Mouse (Mus musculus): Measurements from ENCODE around the gene Gm11639. TPM values are rescaled to one million over a fixed set of nuclear protein-coding genes. Genes with fewer than 3 reads are reported as not detected.

Gene Gm11639
- polyA plus RNA-seq, 1 experiment from 2014 or later = not detected

GRCm38 (mm10) chr11:104767068-104767467 lies 81.6 kb downstream of the Gm11639 start:
- no peak for ATAC-seq
- H3K27me3 ChIP-seq (ENCODE audit: control insufficient read depth, insufficient read depth, low read depth, low read length) = no peaks in the 10 kb centered on the region
- no peak overlapping the region for H3K4me2 ChIP-seq (ENCODE audit: low read length)
- H3K27ac ChIP-seq (ENCODE audit: low read length) = no peak overlapping the region
- H3K36me3 ChIP-seq (ENCODE audit: control insufficient read depth, insufficient read depth, low read length) = no peaks in the 10 kb centered on the region
- H3K4me1 ChIP-seq (ENCODE audit: control insufficient read depth, insufficient read depth, low read length) = no peaks in the 10 kb centered on the region
- WGBS = 46% methylated on average over 1 of the region's 1 CpGs
- H3K4me3 ChIP-seq (ENCODE audit: low read depth, low read length) = no peak overlapping the region
- H3K9me3 ChIP-seq (replicated peaks; ENCODE audit: control insufficient read depth, low read length, poor library complexity, severe bottlenecking) = no peaks in the 10 kb centered on the region
- H3K9ac ChIP-seq (ENCODE audit: low read depth, low read length) = no peak overlapping the region

- ATAC-seq = no peak
- Histone ChIP-seq H3K9me3 (replicated peaks; ENCODE audit: control insufficient read depth, low read length, poor library complexity, severe bottlenecking) (no peaks in the 10 kb centered on the region), H3K4me3 (ENCODE audit: low read depth, low read length) (no peak overlapping the region), H3K36me3 (ENCODE audit: control insufficient read depth, insufficient read depth, low read length) (no peaks in the 10 kb centered on the region), H3K4me2 (ENCODE audit: low read length) (no peak overlapping the region), H3K27ac (ENCODE audit: low read length) (no peak overlapping the region), H3K9ac (ENCODE audit: low read depth, low read length) (no peak overlapping the region), H3K4me1 (ENCODE audit: control insufficient read depth, insufficient read depth, low read length) (no peaks in the 10 kb centered on the region), H3K27me3 (ENCODE audit: control insufficient read depth, insufficient read depth, low read depth, low read length) (no peaks in the 10 kb centered on the region)
- 8% methylated on average over 5 of the region's 5 CpGs for WGBS
Observed at GRCm38 (mm10) chr11:104768072-104768471, 82.6 kb downstream of the Gm11639 start.

GRCm38 (mm10) chr11:104778796-104779195 lies 93.3 kb downstream of the Gm11639 start:
- Histone ChIP-seq H3K36me3 (ENCODE audit: control insufficient read depth, insufficient read depth, low read length) (no peaks in the 10 kb centered on the region), H3K27ac (ENCODE audit: low read length) (no peak overlapping the region), H3K4me3 (ENCODE audit: low read depth, low read length) (no peak overlapping the region), H3K4me2 (ENCODE audit: low read length) (no peak overlapping the region), H3K27me3 (ENCODE audit: control insufficient read depth, insufficient read depth, low read depth, low read length) (no peaks in the 10 kb centered on the region), H3K9ac (ENCODE audit: low read depth, low read length) (no peak overlapping the region), H3K4me1 (ENCODE audit: control insufficient read depth, insufficient read depth, low read length) (no peaks in the 10 kb centered on the region), H3K9me3 (replicated peaks; ENCODE audit: control insufficient read depth, low read length, poor library complexity, severe bottlenecking) (no peaks in the 10 kb centered on the region)
- ATAC-seq = no peak
- WGBS = 73% methylated on average over 2 of the region's 2 CpGs

- Histone ChIP-seq H3K27me3 (ENCODE audit: control insufficient read depth, insufficient read depth, low read depth, low read length) (no peaks in the 10 kb centered on the region), H3K4me1 (ENCODE audit: control insufficient read depth, insufficient read depth, low read length) (no peaks in the 10 kb centered on the region), H3K27ac (ENCODE audit: low read length) (no peak overlapping the region), H3K36me3 (ENCODE audit: control insufficient read depth, insufficient read depth, low read length) (no peaks in the 10 kb centered on the region), H3K4me3 (ENCODE audit: low read depth, low read length) (no peak overlapping the region), H3K9ac (ENCODE audit: low read depth, low read length) (no peak overlapping the region), H3K4me2 (ENCODE audit: low read length) (no peak overlapping the region), H3K9me3 (replicated peaks; ENCODE audit: control insufficient read depth, low read length, poor library complexity, severe bottlenecking) (no peaks in the 10 kb centered on the region)
- no peak for ATAC-seq
- 76% methylated on average over 2 of the region's 2 CpGs for WGBS
Observed at GRCm38 (mm10) chr11:104944723-104945122, 259.2 kb downstream of the Gm11639 start.

GRCm38 (mm10) chr11:104952349-104952748 lies 266.8 kb downstream of the Gm11639 start:
- no peak overlapping the region for H3K4me3 ChIP-seq (ENCODE audit: low read depth, low read length)
- WGBS = 76% methylated on average over 4 of the region's 4 CpGs

GRCm38 (mm10) chr11:104967862-104968261 lies 282.4 kb downstream of the Gm11639 start:
- Histone ChIP-seq H3K4me1 (ENCODE audit: control insufficient read depth, insufficient read depth, low read length) (no peaks in the 10 kb centered on the region), H3K27me3 (ENCODE audit: control insufficient read depth, insufficient read depth, low read depth, low read length) (no peaks in the 10 kb centered on the region), H3K9ac (ENCODE audit: low read depth, low read length) (no peak overlapping the region), H3K4me2 (ENCODE audit: low read length) (no peak overlapping the region), H3K27ac (ENCODE audit: low read length) (no peak overlapping the region), H3K36me3 (ENCODE audit: control insufficient read depth, insufficient read depth, low read length) (no peaks in the 10 kb centered on the region), H3K4me3 (ENCODE audit: low read depth, low read length) (no peak overlapping the region), H3K9me3 (replicated peaks; ENCODE audit: control insufficient read depth, low read length, poor library complexity, severe bottlenecking) (no peaks in the 10 kb centered on the region)
- WGBS = 98% methylated on average over 1 of the region's 1 CpGs
- no peak for ATAC-seq

More at GRCm38 (mm10) chr11:104952349-104952748, 266.8 kb downstream of the Gm11639 start:
- Histone ChIP-seq H3K27me3 (ENCODE audit: control insufficient read depth, insufficient read depth, low read depth, low read length) (no peaks in the 10 kb centered on the region), H3K36me3 (ENCODE audit: control insufficient read depth, insufficient read depth, low read length) (no peaks in the 10 kb centered on the region), H3K9me3 (replicated peaks; ENCODE audit: control insufficient read depth, low read length, poor library complexity, severe bottlenecking) (0 out of 2 replicates have a peak, but pooled peaks cover 2% of the 10 kb centered on the region), H3K27ac (ENCODE audit: low read length) (no peak overlapping the region), H3K9ac (ENCODE audit: low read depth, low read length) (no peak overlapping the region), H3K4me2 (ENCODE audit: low read length) (no peak overlapping the region), H3K4me1 (ENCODE audit: control insufficient read depth, insufficient read depth, low read length) (no peaks in the 10 kb centered on the region)
- no peak for ATAC-seq

GRCm38 (mm10) chr11:104968388-104968787 lies 282.9 kb downstream of the Gm11639 start:
- H3K9ac ChIP-seq (ENCODE audit: low read depth, low read length) = no peak overlapping the region
- no peak overlapping the region for H3K4me3 ChIP-seq (ENCODE audit: low read depth, low read length)
- no peaks in the 10 kb centered on the region for H3K36me3 ChIP-seq (ENCODE audit: control insufficient read depth, insufficient read depth, low read length)
- H3K27ac ChIP-seq (ENCODE audit: low read length) = no peak overlapping the region
- no peak overlapping the region for H3K4me2 ChIP-seq (ENCODE audit: low read length)
- no peaks in the 10 kb centered on the region for H3K27me3 ChIP-seq (ENCODE audit: control insufficient read depth, insufficient read depth, low read depth, low read length)
- H3K9me3 ChIP-seq (replicated peaks; ENCODE audit: control insufficient read depth, low read length, poor library complexity, severe bottlenecking) = no peaks in the 10 kb centered on the region
- WGBS = 98% methylated on average over 2 of the region's 2 CpGs
- no peak for ATAC-seq
- no peaks in the 10 kb centered on the region for H3K4me1 ChIP-seq (ENCODE audit: control insufficient read depth, insufficient read depth, low read length)

- Histone ChIP-seq H3K27ac (ENCODE audit: low read length) (no peak overlapping the region), H3K4me1 (ENCODE audit: control insufficient read depth, insufficient read depth, low read length) (no peaks in the 10 kb centered on the region), H3K27me3 (ENCODE audit: control insufficient read depth, insufficient read depth, low read depth, low read length) (no peaks in the 10 kb centered on the region), H3K9ac (ENCODE audit: low read depth, low read length) (no peak overlapping the region), H3K36me3 (ENCODE audit: control insufficient read depth, insufficient read depth, low read length) (no peaks in the 10 kb centered on the region), H3K9me3 (replicated peaks; ENCODE audit: control insufficient read depth, low read length, poor library complexity, severe bottlenecking) (no peaks in the 10 kb centered on the region), H3K4me2 (ENCODE audit: low read length) (no peak overlapping the region), H3K4me3 (ENCODE audit: low read depth, low read length) (no peak overlapping the region)
- 3% methylated on average over 4 of the region's 4 CpGs for WGBS
- no peak for ATAC-seq
Observed at GRCm38 (mm10) chr11:104971322-104971721, 285.8 kb downstream of the Gm11639 start.

- Histone ChIP-seq H3K36me3 (ENCODE audit: control insufficient read depth, insufficient read depth, low read length) (no peaks in the 10 kb centered on the region), H3K27ac (ENCODE audit: low read length) (no peak overlapping the region), H3K4me1 (ENCODE audit: control insufficient read depth, insufficient read depth, low read length) (no peaks in the 10 kb centered on the region), H3K9ac (ENCODE audit: low read depth, low read length) (no peak overlapping the region), H3K4me2 (ENCODE audit: low read length) (no peak overlapping the region), H3K27me3 (ENCODE audit: control insufficient read depth, insufficient read depth, low read depth, low read length) (no peaks in the 10 kb centered on the region), H3K9me3 (replicated peaks; ENCODE audit: control insufficient read depth, low read length, poor library complexity, severe bottlenecking) (no peaks in the 10 kb centered on the region), H3K4me3 (ENCODE audit: low read depth, low read length) (no peak overlapping the region)
- WGBS = 83% methylated on average over 6 of the region's 8 CpGs
- no peak for ATAC-seq
Observed at GRCm38 (mm10) chr11:104972480-104972879, 287.0 kb downstream of the Gm11639 start.
